ENCODE assay signal across 19 mouse cellular contexts in the genomic region with DNA sequence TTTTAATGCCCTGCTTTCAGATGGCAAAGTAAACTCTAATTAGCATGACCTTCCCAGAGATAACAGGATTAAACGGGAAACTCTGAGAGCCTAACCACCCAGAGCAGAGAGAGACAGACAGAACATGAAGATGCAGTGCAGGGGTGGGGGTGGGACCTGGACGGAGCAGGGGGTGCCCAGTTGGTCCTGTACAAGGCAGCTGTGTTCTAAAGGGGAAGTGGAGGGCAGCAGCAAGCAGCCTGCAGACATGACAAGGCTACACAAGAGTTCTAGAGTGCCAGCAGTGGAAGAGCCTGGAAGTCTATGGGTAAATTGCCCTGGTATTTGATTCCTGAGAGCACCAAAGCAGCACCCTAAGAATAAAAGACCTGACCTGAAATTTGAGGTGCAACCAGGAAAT.
"Had no signal": no experiment of that assay in that cellular context is flagged by ENCODE, and none has a peak within 500 bp of the region (broad histone marks: within the 10 kb centered on the region; RNA-seq: fewer than 3 reads in every experiment).

No protein-coding gene starts in this region.

- H3K4me1 ChIP-seq: limb, embryonic 10.5 days; limb, embryonic 13.5 days; liver, embryonic 12.5 days; liver, embryonic 15.5 days; midbrain, embryonic 12.5 days; midbrain, embryonic 15.5 days; neural tube, embryonic 12.5 days had no signal

- H3K27me3 ChIP-seq: limb, embryonic 13.5 days; liver, embryonic 12.5 days; liver, embryonic 15.5 days; lung, embryonic 15.5 days; midbrain, embryonic 12.5 days; midbrain, embryonic 15.5 days; neural tube, embryonic 12.5 days had no signal

- H3K4me3 ChIP-seq: limb, embryonic 10.5 days; limb, embryonic 13.5 days; liver, embryonic 12.5 days; liver, embryonic 15.5 days; lung, embryonic 15.5 days; midbrain, embryonic 12.5 days; midbrain, embryonic 15.5 days; neural tube, embryonic 12.5 days had no signal

- H3K27ac ChIP-seq: limb, embryonic 10.5 days; limb, embryonic 13.5 days; liver, embryonic 12.5 days; liver, embryonic 15.5 days; lung, embryonic 15.5 days; midbrain, embryonic 12.5 days; midbrain, embryonic 15.5 days; neural tube, embryonic 12.5 days had no signal

- H3K9ac ChIP-seq: limb, embryonic 13.5 days; liver, embryonic 12.5 days; liver, embryonic 15.5 days; lung, embryonic 15.5 days; midbrain, embryonic 12.5 days; midbrain, embryonic 15.5 days; neural tube, embryonic 12.5 days had no signal

- H3K9me3 ChIP-seq: limb, embryonic 10.5 days; limb, embryonic 13.5 days; liver, embryonic 12.5 days; liver, embryonic 15.5 days; lung, embryonic 15.5 days; midbrain, embryonic 12.5 days; midbrain, embryonic 15.5 days; neural tube, embryonic 12.5 days had no signal

- ATAC-seq: liver, embryonic 12.5 days; midbrain, embryonic 15.5 days had no signal

- H3K4me2 ChIP-seq: limb, embryonic 13.5 days; liver, embryonic 12.5 days; liver, embryonic 15.5 days; lung, embryonic 15.5 days; midbrain, embryonic 12.5 days; midbrain, embryonic 15.5 days; neural tube, embryonic 12.5 days had no signal

- H3K36me3 ChIP-seq: midbrain, embryonic 12.5 days; midbrain, embryonic 15.5 days; neural tube, embryonic 12.5 days had no signal

- DNase-seq: kidney, adult 11 months; kidney, adult 8-10 months; kidney, postnatal 14 days; kidney, postnatal 4 days; liver; lung, adult 18-20 months; lung, postnatal 10 days; lung, postnatal 36 days; thymus, adult 2 months; thymus, postnatal 14 days; thymus, postnatal 4 days had no signal
